Mouse (Mus musculus) spleen, adult 2 months (tissue): ENCODE results near the gene Pcsk4. TPM values are rescaled to one million over a fixed set of nuclear protein-coding genes. Genes with fewer than 3 reads are reported as not detected.

Experiments used
- DNase-seq, 2 experiments: peaks; one replicate each; pipeline versions ENCODE4 v3.0.0 to v3.0.0-alpha.2; 2012 to 2021; ENCODE audit warnings: low spot score in 2 of 2, low read depth in 1 of 2
- H3K27ac ChIP-seq: fragments of 200-500 bp; 2 replicates; pipeline ENCODE4 v1.5.1; 2012; ENCODE audit warnings: low read length, inconsistent platforms; ENCODE audit not compliant: insufficient read depth
- H3K27me3 ChIP-seq: fragments of 200-500 bp; 2 replicates; pipeline ENCODE4 v1.6.1; 2012; ENCODE audit warnings: mild to moderate bottlenecking, moderate library complexity, low read length, inconsistent platforms; ENCODE audit not compliant: control insufficient read depth, insufficient read depth
- H3K36me3 ChIP-seq: fragments of 200-500 bp; 2 replicates; pipeline ENCODE4 v1.6.1; 2012; ENCODE audit warnings: mild to moderate bottlenecking, low read length, inconsistent platforms; ENCODE audit not compliant: control insufficient read depth, insufficient read depth
- H3K4me1 ChIP-seq: fragments of 200-500 bp; 2 replicates; pipeline ENCODE4 v1.6.1; 2011; ENCODE audit warnings: inconsistent platforms; ENCODE audit not compliant: control insufficient read depth, insufficient read depth, insufficient read length
- H3K4me3 ChIP-seq: fragments of 200-500 bp; 2 replicates; pipeline ENCODE4 v1.5.1; 2011; ENCODE audit warnings: mild to moderate bottlenecking, inconsistent platforms; ENCODE audit not compliant: insufficient read depth, insufficient read length; ENCODE audit errors: extremely low read depth
- CTCF ChIP-seq: fragments of 200-500 bp; IDR thresholded peaks from 2 replicates; pipeline ENCODE4 v1.5.1; 2011; ENCODE audit warnings: mild to moderate bottlenecking, inconsistent platforms; ENCODE audit not compliant: insufficient read depth, insufficient read length, insufficient replicate concordance; ENCODE audit errors: extremely low read depth
- POLR2A ChIP-seq: fragments of 200-500 bp; IDR thresholded peaks from 2 replicates; pipeline ENCODE4 v1.6.1; 2011; ENCODE audit warnings: low read depth, low read length, inconsistent platforms
- WGBS: fragments of 180-500 bp; shearing (Covaris S2); methylation state at CpG from one replicate; pipeline ENCODE4 v1.1.7; 2018; 5-methylcytosine and 5-hydroxymethylcytosine counted together
- polyA plus RNA-seq: library from polyadenylated mRNA; depleted of rRNA; stranded (reverse); fragments of >200 nt; gene quantifications from 2 replicates; pipeline ENCODE4 v1.2.3, GENCODE M21; 2012; rRNA removed

Pcsk4 gene
- polyA plus RNA-seq, 1 experiment: 6.2 TPM

- DNase-seq: no peak
- WGBS: 56% methylated on average over 8 of the region's 8 CpGs
- Histone ChIP-seq H3K4me1 (no peaks in the 10 kb centered on the region; the same call in 1 of the 2 replicates), H3K4me3 (no peak overlapping the region), H3K27me3 (no peaks in the 10 kb centered on the region), H3K27ac (no peak overlapping the region), H3K36me3 (peaks cover 73% of the 10 kb centered on the region)
- no peak for TF ChIP-seq CTCF
- no peak for TF ChIP-seq POLR2A
These were observed 47.4 kb downstream of the Pcsk4 start for GRCm38 (mm10) chr10:80281921-80282371.

DNA sequence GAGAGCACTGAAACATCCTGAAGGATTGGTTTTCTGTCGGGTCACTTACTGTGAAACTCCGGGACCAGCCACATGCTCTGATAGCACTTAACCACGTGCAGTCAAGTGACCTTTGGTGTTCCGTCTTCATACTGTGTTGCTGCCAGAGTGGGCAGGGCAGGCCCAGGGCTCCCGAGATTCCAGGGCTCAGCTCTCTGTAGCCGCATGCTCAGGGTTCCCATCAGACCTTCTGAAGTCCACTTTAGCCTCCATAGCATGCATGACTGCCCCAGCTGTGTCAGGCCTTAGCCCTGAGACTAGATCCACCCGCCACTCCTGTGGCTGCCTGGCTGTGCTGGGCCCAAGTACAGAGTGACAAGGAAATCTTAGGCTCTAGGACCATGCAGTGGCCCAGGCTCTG lies 48.0 kb downstream of the Pcsk4 start:
- no peak for TF ChIP-seq POLR2A
- TF ChIP-seq CTCF: no peak
- no peak overlapping the region for H3K27ac ChIP-seq
- no peak overlapping the region for H3K4me3 ChIP-seq
- no peak for DNase-seq
- H3K36me3 ChIP-seq: peaks cover 74% of the 10 kb centered on the region
- no peaks in the 10 kb centered on the region for H3K27me3 ChIP-seq
- WGBS: 89% methylated on average over 7 of the region's 7 CpGs
- H3K4me1 ChIP-seq: no peaks in the 10 kb centered on the region; the same call in 1 of the 2 replicates

DNA sequence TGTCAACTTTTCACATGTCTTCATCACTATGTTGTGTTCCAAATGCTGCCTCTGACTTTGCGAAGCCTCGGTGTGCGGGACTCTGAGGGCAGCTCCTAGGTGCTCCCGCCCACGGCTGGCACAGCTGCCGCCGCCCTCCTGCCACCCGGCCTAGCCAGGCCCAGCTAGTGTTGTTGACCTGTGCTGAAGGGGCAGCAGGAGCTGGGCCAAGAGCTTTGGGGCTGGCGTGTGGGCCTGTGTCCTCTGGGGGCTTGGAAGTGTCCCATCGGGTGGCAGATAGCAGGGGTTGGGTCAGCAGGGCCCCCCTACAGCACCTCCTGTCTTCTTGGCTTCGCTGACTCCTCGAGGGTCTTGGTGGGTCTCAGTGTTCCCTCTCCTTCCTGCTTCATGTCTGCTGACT lies 50.0 kb downstream of the Pcsk4 start:
- Histone ChIP-seq H3K36me3 (peaks cover 65% of the 10 kb centered on the region), H3K4me3 (no peak overlapping the region), H3K4me1 (no peaks in the 10 kb centered on the region; the same call in 1 of the 2 replicates), H3K27me3 (no peaks in the 10 kb centered on the region), H3K27ac (no peak overlapping the region)
- DNase-seq: no peak
- 94% methylated on average over 12 of the region's 12 CpGs for WGBS
- no peak for TF ChIP-seq POLR2A
- TF ChIP-seq CTCF: no peak

GRCm38 (mm10) chr10:80278390-80278789 lies 50.9 kb downstream of the Pcsk4 start:
- no peak for DNase-seq
- Histone ChIP-seq H3K4me1 (no peaks in the 10 kb centered on the region; the same call in 1 of the 2 replicates), H3K36me3 (peaks cover 58% of the 10 kb centered on the region), H3K4me3 (no peak overlapping the region), H3K27ac (no peak overlapping the region), H3K27me3 (no peaks in the 10 kb centered on the region)
- 95% methylated on average over 9 of the region's 9 CpGs for WGBS
- TF ChIP-seq CTCF (no peak), POLR2A (no peak)

DNA sequence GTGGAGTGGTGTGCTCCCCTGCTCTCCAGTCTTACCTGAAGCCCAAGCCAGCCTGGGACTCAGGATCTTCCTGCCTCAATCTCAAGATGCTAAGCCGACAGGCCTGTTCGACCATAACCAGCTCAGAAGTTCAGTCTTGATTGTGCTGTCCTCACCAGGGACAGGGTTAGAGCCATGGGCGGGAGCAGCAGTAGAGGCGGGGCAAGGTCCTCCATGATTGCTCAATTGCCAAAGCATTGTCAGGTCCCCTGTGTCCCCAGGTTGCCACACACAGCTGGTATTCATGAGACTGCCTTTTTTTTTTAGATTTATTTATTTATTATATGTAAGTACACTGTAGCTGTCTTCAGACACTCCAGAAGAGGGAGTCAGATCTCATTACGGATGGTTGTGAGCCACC lies 53.1 kb downstream of the Pcsk4 start:
- peaks cover 11% of the 10 kb centered on the region; the same call in 1 of the 2 replicates for H3K4me1 ChIP-seq
- peaks cover 50% of the 10 kb centered on the region for H3K36me3 ChIP-seq
- H3K4me3 ChIP-seq: no peak overlapping the region
- DNase-seq: no peak
- no peak overlapping the region for H3K27ac ChIP-seq
- 90% methylated on average over 5 of the region's 5 CpGs for WGBS
- TF ChIP-seq CTCF (no peak), POLR2A (no peak)
- H3K27me3 ChIP-seq: no peaks in the 10 kb centered on the region

GRCm38 (mm10) chr10:80273847-80274246 lies 55.5 kb downstream of the Pcsk4 start:
- TF ChIP-seq CTCF: no peak
- TF ChIP-seq POLR2A: no peak
- DNase-seq: no peak
- H3K36me3 ChIP-seq: peaks cover 34% of the 10 kb centered on the region
- no peak overlapping the region for H3K27ac ChIP-seq
- WGBS: 84% methylated on average over 3 of the region's 3 CpGs
- H3K4me1 ChIP-seq: peaks cover 25% of the 10 kb centered on the region; the same call in 1 of the 2 replicates
- H3K27me3 ChIP-seq: no peaks in the 10 kb centered on the region
- no peak overlapping the region for H3K4me3 ChIP-seq

DNA sequence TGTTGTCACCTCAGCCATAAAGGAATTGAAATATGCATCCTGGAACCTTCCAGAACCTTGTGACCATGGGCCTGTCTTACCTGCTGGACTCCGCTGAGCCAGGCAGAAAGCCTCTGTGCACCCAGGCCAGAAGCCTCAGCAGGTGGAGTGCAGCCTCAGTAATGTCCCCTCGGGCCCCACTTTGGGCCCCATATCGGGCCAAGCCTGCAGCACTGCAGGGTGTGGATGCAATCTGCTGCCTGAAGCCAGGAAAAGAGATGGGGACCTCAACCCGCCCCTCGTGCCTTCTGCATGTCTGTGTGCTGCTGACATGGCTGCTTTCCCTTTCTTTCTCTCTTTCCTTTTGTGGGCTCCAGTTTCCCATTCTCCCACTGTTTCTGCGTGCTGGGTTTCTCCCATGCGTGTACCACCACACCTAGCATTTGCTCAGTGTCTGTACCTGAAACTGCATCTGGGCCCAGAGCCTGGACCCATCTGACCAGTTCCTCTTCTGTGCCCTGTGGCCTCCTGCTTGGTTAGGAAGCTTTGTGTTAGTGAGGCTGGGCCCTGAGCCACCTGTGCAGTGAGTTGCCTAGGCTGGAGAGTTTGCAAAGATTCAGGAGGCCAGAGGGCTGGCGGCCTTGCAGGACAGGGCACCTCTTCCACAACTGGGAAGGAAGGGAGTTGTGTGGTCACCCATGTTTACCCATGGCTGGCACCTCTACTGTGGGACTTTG lies 57.3 kb downstream of the Pcsk4 start:
- TF ChIP-seq POLR2A (no peak), CTCF (no peak)
- H3K4me1 ChIP-seq: peaks cover 34% of the 10 kb centered on the region; the same call in 1 of the 2 replicates
- H3K36me3 ChIP-seq: peaks cover 17% of the 10 kb centered on the region
- no peak overlapping the region for H3K4me3 ChIP-seq
- no peak for DNase-seq
- 68% methylated on average over 8 of the region's 8 CpGs for WGBS
- peak overlapping the region; percentile 45 for H3K27ac ChIP-seq
- H3K27me3 ChIP-seq: no peaks in the 10 kb centered on the region

Other genes with a start within 250 kb of the Pcsk4 start
- 95.0 and 122 TPM in 2 replicates for gene Sbno2, start 223.9 kb downstream of the Pcsk4 start, polyA plus RNA-seq
- gene Stk11, start 213.7 kb downstream of the Pcsk4 start, polyA plus RNA-seq: 120 and 144 TPM in 2 replicates
- 592 and 782 TPM in 2 replicates for gene Atp5d, start 190.9 kb downstream of the Pcsk4 start, polyA plus RNA-seq
- 11.9 and 13.4 TPM in 2 replicates for gene Cbarp, start 188.7 kb downstream of the Pcsk4 start, polyA plus RNA-seq
- gene Midn, start 181.2 kb downstream of the Pcsk4 start, polyA plus RNA-seq: 128 and 157 TPM in 2 replicates
- gene Cirbp, start 163.5 kb downstream of the Pcsk4 start, polyA plus RNA-seq: 144 and 151 TPM in 2 replicates
- 10.8 TPM in 2 replicates for gene 1600002K03Rik, start 156.6 kb downstream of the Pcsk4 start, polyA plus RNA-seq
- 1.3 and 1.8 TPM in 2 replicates for gene Efna2, start 150.0 kb downstream of the Pcsk4 start, polyA plus RNA-seq
- gene Mum1, start 103.1 kb downstream of the Pcsk4 start, polyA plus RNA-seq: 35.1 and 42.8 TPM in 2 replicates
- 314 and 402 TPM in 2 replicates for gene Ndufs7, start 80.4 kb downstream of the Pcsk4 start, polyA plus RNA-seq
- 19.7 and 23.5 TPM in 2 replicates for gene Gamt, start 68.5 kb downstream of the Pcsk4 start, polyA plus RNA-seq
- 66.8 and 74.5 TPM in 2 replicates for gene Dazap1, start 68.0 kb downstream of the Pcsk4 start, polyA plus RNA-seq
- 2,107 and 2,204 TPM in 2 replicates for gene Rps15, start 37.0 kb downstream of the Pcsk4 start, polyA plus RNA-seq
- 0.68 and 1.00 TPM in 2 replicates for gene Apc2, start 33.5 kb downstream of the Pcsk4 start, polyA plus RNA-seq
- 40.6 and 56.7 TPM in 2 replicates for gene 2310011J03Rik, start 9.0 kb downstream of the Pcsk4 start, polyA plus RNA-seq
- gene Reep6, start 455 bp upstream of the Pcsk4 start, polyA plus RNA-seq: 2.1 and 2.5 TPM in 2 replicates
- 8.8 and 14.3 TPM in 2 replicates for gene Adamtsl5, start 18.9 kb upstream of the Pcsk4 start, polyA plus RNA-seq
- 0.04 TPM in 1 of 2 replicates, not detected in the other for gene Plk5, start 27.0 kb upstream of the Pcsk4 start, polyA plus RNA-seq
- 13.4 and 22.6 TPM in 2 replicates for gene Mex3d, start 58.2 kb upstream of the Pcsk4 start, polyA plus RNA-seq
- 110 and 124 TPM in 2 replicates for gene Mbd3, start 70.1 kb upstream of the Pcsk4 start, polyA plus RNA-seq
- gene Uqcr11, start 77.3 kb upstream of the Pcsk4 start, polyA plus RNA-seq: 399 and 753 TPM in 2 replicates
- gene Tcf3, start 104.1 kb upstream of the Pcsk4 start, polyA plus RNA-seq: 173 and 240 TPM in 2 replicates
- gene Onecut3, start 165.3 kb upstream of the Pcsk4 start, polyA plus RNA-seq: not detected in 2 replicates
- 0.01 and 0.04 TPM in 2 replicates for gene Atp8b3, start 209.6 kb upstream of the Pcsk4 start, polyA plus RNA-seq
- gene Rexo1, start 232.1 kb upstream of the Pcsk4 start, polyA plus RNA-seq: 78.0 and 95.1 TPM in 2 replicates
- gene Klf16, start 247.8 kb upstream of the Pcsk4 start, polyA plus RNA-seq: 27.9 and 41.8 TPM in 2 replicates